Mouse (Mus musculus): ENCODE data around the gene Gm9821. TPM values are rescaled to one million over a fixed set of nuclear protein-coding genes. Genes with fewer than 3 reads are reported as not detected.

Gm9821 gene
- polyA plus RNA-seq, 1 experiment from 2014 or later, result 0.80 TPM

- Histone ChIP-seq H3K27me3 (no peaks in the 10 kb centered on the region), H3K4me2 (0 out of 2 replicates have a peak overlapping the region, but pooled peaks have one; percentile 2), H3K4me3 (replicated peaks) (no peak overlapping the region), H3K4me1 (replicated peaks) (peaks cover 98% of the 10 kb centered on the region), H3K36me3 (no peaks in the 10 kb centered on the region), H3K9me3 (replicated peaks) (no peaks in the 10 kb centered on the region), H3K27ac (peak overlapping the region; percentile 51), H3K9ac (peak overlapping the region; percentile 34; the same call in 1 of the 2 replicates)
- 35% methylated on average over 5 of the region's 5 CpGs for WGBS (ENCODE audit: insufficient replicate concordance)
- no peak for ATAC-seq (ENCODE audit: low read depth)
- no peak for DNase-seq
These were observed 8.3 kb downstream of the Gm9821 start for GRCm38 (mm10) chr2:91953825-91954224.

DNA sequence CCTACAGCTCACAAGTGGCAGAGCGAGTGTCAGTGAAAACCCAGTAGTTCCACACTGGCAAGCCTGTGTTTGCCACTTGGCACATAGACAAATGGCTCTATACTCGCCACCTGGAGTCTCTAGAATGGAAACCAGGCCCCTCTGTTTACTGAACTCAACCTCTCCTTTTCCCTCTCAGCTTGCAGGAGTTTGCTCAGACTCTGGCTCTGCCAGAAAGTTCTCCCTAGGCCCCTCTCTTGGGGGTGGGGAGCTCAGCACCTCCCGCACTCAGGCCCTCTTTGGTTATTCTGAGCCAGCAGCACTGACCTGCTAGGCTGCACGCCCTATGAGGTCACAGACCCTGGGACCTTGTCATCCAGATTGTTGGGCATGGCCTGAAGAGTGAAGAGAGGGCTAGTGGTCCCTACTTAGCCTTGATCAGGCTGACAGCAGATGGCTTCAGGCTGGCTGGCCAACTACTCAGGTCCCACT lies 9.7 kb downstream of the Gm9821 start:
- Histone ChIP-seq H3K27me3 (no peaks in the 10 kb centered on the region), H3K36me3 (peaks cover 6% of the 10 kb centered on the region), H3K27ac (peak overlapping the region; percentile 65), H3K4me3 (replicated peaks) (no peak overlapping the region), H3K9ac (peak overlapping the region; percentile 40; the same call in 1 of the 2 replicates), H3K4me1 (replicated peaks) (peaks cover 98% of the 10 kb centered on the region), H3K4me2 (no peak overlapping the region), H3K9me3 (replicated peaks) (no peaks in the 10 kb centered on the region)
- no peak for ATAC-seq (ENCODE audit: low read depth)
- no peak for DNase-seq
- 79% methylated on average over 4 of the region's 4 CpGs for WGBS (ENCODE audit: insufficient replicate concordance)

DNA sequence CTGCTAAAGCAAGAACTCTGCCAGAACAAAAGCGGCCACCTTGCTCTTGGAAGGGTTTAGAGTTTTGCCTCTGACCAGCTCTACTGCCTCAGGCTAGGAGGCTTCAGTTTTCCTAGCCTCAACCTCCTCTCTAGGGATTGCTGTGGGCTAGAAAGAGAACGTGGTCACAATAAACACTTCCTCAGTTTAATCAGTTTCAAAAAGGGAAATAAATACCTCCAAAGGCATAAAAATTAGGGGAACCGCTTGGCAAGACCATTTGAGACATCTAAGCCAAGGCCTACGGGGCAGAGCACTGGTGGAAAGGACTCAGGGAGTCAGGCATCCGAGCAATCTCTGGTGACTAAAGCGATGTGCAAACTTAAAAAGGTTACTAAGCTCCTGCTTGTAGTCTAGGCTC lies 10.4 kb downstream of the Gm9821 start:
- no peaks in the 10 kb centered on the region for H3K27me3 ChIP-seq
- WGBS (ENCODE audit: insufficient replicate concordance), result 69% methylated on average over 6 of the region's 6 CpGs
- no peak overlapping the region for H3K4me2 ChIP-seq
- peak overlapping the region; percentile 40 for H3K9ac ChIP-seq
- H3K4me3 ChIP-seq (replicated peaks), result no peak overlapping the region
- DNase-seq (no peak), ATAC-seq (ENCODE audit: low read depth) (no peak)
- peaks cover 12% of the 10 kb centered on the region for H3K36me3 ChIP-seq
- no peaks in the 10 kb centered on the region for H3K9me3 ChIP-seq (replicated peaks)
- peaks cover 98% of the 10 kb centered on the region for H3K4me1 ChIP-seq (replicated peaks)
- peak overlapping the region; percentile 65 for H3K27ac ChIP-seq

DNA sequence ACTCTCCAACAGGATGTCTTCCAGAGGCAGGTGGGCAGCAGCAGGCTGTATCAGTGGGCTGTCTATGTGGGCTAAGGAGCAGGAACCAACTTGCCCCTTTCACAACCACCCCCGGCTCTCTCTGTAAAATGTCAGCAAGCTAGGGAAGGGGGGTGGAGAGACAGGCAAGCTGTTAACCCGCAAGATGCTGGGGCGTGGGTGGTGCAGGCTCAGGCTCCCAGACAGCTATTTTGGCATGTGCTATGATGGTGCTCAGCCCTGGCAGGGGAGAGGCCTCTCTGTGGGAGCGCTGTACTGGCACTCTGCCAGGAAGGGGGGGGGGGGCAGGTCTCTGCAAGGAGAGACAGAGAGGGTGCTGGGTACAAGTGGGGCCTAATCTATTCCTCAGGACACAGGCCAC lies 11.6 kb downstream of the Gm9821 start:
- no peak overlapping the region for H3K4me3 ChIP-seq (replicated peaks)
- ATAC-seq (ENCODE audit: low read depth) (peak; percentile 62), DNase-seq (no peak)
- H3K27ac ChIP-seq, result peak overlapping the region; percentile 72
- H3K27me3 ChIP-seq, result no peaks in the 10 kb centered on the region
- H3K9ac ChIP-seq, result peak overlapping the region; percentile 55
- no peaks in the 10 kb centered on the region for H3K9me3 ChIP-seq (replicated peaks)
- peaks cover 16% of the 10 kb centered on the region for H3K36me3 ChIP-seq
- peaks cover 99% of the 10 kb centered on the region for H3K4me1 ChIP-seq (replicated peaks)
- peak overlapping the region; percentile 45 for H3K4me2 ChIP-seq
- WGBS (ENCODE audit: insufficient replicate concordance), result 7% methylated on average over 4 of the region's 4 CpGs

- peaks cover 16% of the 10 kb centered on the region for H3K36me3 ChIP-seq
- peaks cover 100% of the 10 kb centered on the region for H3K4me1 ChIP-seq (replicated peaks)
- peak overlapping the region; percentile 55; the same call in 1 of the 2 replicates for H3K9ac ChIP-seq
- no peaks in the 10 kb centered on the region for H3K9me3 ChIP-seq (replicated peaks)
- no peak for DNase-seq
- 82% methylated on average over 8 of the region's 8 CpGs for WGBS (ENCODE audit: insufficient replicate concordance)
- no peak for ATAC-seq (ENCODE audit: low read depth)
- H3K27me3 ChIP-seq, result no peaks in the 10 kb centered on the region
- H3K4me3 ChIP-seq (replicated peaks), result no peak overlapping the region
- peak overlapping the region; percentile 72; the same call in 1 of the 2 replicates for H3K27ac ChIP-seq
- peak overlapping the region; percentile 45 for H3K4me2 ChIP-seq
These were observed 12.5 kb downstream of the Gm9821 start for GRCm38 (mm10) chr2:91958049-91958448.

DNA sequence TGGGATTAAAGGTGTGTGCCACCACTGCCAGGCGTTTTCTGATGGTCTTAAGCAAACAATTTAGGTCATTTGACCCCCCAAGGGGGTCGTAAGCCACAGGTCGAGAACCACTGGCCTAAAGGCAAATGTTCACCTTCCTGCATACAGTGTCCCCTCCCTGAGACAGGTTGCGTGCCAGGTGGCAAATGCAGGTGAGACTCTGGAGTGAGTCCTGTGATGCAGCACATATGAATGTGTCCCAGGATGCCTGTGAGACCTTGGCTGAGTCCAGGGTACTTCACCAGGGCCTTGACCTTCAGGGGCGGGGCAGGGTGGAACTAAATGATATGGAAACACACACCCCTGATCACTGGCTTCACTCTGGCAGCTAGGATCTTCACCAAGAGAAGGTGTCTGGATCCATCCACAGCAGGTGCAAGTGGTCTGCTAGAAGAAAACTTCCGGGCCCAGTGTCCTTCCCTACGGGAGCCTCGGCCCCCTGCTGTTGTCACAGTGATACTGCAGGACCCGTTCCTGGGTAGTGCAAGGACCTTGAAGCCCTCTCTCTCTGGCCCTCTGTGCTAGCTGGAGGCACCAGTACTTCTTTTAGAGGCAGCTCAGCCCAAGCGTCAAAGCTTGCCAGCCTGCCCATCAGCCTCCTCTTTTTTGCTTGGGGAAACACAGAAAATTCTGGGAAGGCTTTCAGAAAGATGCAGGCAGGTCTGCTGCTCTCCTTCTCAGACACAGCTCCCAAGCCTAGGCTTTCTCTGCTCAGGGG lies 13.4 kb downstream of the Gm9821 start:
- H3K4me2 ChIP-seq, result peak overlapping the region; percentile 17; the same call in 1 of the 2 replicates
- H3K36me3 ChIP-seq, result peaks cover 16% of the 10 kb centered on the region
- peak overlapping the region; percentile 59 for H3K9ac ChIP-seq
- H3K27ac ChIP-seq, result no peak overlapping the region; the same call in 1 of the 2 replicates
- H3K27me3 ChIP-seq, result 0 out of 2 replicates have a peak, but pooled peaks cover under 1% of the 10 kb centered on the region
- no peak for ATAC-seq (ENCODE audit: low read depth)
- H3K4me3 ChIP-seq (replicated peaks), result no peak overlapping the region
- peaks cover 96% of the 10 kb centered on the region for H3K4me1 ChIP-seq (replicated peaks)
- H3K9me3 ChIP-seq (replicated peaks), result no peaks in the 10 kb centered on the region
- WGBS (ENCODE audit: insufficient replicate concordance), result 40% methylated on average over 10 of the region's 10 CpGs
- peak; percentile 57 for DNase-seq

DNA sequence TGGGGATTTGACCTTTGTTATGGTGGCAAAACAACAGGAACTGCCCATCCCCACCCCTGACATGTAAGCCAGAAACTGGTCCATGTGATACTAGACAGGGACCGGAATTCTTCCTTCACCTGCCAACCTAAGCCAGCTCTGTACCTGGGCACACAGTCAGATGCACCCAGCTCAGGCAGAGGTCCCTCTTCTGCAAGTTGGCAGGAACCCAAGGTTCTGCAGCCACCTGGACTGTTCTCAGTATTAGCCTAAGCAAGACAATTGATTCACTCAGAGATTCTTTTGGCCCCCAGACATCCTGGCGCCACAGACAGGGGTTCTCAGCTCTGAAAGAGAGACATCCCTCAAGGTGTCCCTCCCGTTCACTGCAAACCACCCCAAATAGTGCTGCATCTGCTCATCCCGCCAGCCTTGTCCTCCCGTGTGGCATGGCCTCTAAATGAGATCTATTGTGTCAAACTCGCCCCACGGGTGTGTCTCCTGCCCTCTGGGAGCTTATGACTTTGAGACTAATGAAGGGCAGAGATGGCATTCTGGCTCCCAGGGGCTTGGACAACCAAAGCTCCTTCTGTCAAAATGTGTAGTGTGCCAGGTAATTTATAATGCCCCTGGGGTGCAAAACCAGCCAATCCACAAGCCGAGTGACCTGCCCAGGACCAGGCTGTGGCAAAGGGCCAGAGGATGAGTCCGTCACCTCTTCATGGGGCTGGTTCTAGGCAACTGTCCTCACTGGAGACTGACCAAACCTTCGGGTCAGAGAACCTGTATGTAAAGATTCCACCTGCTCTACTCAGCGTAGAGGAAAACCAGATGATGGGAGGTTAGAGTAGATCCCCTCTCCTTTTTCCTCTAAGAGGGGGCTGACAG lies 14.3 kb downstream of the Gm9821 start:
- DNase-seq, result no peak
- Histone ChIP-seq H3K4me1 (replicated peaks) (peaks cover 94% of the 10 kb centered on the region), H3K4me3 (replicated peaks) (no peak overlapping the region), H3K27me3 (peaks cover 10% of the 10 kb centered on the region), H3K4me2 (peak overlapping the region; percentile 17; the same call in 1 of the 2 replicates), H3K9me3 (replicated peaks) (no peaks in the 10 kb centered on the region), H3K36me3 (peaks cover 16% of the 10 kb centered on the region), H3K9ac (peak overlapping the region; percentile 59), H3K27ac (no peak overlapping the region)
- 72% methylated on average over 11 of the region's 11 CpGs for WGBS (ENCODE audit: insufficient replicate concordance)
- ATAC-seq (ENCODE audit: low read depth), result no peak

DNA sequence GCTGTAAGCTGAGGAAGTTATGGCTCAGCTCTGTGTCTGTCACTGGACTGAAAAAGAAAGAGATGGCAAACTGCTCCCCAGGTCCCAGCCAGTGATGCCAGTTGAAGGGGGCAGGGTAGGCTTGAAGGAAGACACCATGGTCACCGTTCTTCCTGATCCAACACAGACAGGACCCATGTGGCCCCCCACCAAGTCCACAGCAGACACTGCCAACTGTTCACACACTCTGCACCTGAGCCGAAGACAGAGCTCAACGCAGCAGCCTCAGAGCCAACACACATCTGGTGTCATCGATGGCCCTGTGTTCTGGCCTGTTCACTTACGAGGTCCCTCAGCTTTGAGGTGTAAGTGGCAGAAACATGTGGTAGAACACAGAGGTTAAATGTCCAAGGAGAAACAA lies 15.0 kb downstream of the Gm9821 start:
- no peak for DNase-seq
- Histone ChIP-seq H3K36me3 (peaks cover 16% of the 10 kb centered on the region), H3K4me3 (replicated peaks) (no peak overlapping the region), H3K9me3 (replicated peaks) (no peaks in the 10 kb centered on the region), H3K4me1 (replicated peaks) (peaks cover 92% of the 10 kb centered on the region), H3K27me3 (peaks cover 16% of the 10 kb centered on the region), H3K27ac (no peak overlapping the region; the same call in 1 of the 2 replicates), H3K4me2 (no peak overlapping the region), H3K9ac (no peak overlapping the region)
- 85% methylated on average over 5 of the region's 5 CpGs for WGBS (ENCODE audit: insufficient replicate concordance)
- no peak for ATAC-seq (ENCODE audit: low read depth)

DNA sequence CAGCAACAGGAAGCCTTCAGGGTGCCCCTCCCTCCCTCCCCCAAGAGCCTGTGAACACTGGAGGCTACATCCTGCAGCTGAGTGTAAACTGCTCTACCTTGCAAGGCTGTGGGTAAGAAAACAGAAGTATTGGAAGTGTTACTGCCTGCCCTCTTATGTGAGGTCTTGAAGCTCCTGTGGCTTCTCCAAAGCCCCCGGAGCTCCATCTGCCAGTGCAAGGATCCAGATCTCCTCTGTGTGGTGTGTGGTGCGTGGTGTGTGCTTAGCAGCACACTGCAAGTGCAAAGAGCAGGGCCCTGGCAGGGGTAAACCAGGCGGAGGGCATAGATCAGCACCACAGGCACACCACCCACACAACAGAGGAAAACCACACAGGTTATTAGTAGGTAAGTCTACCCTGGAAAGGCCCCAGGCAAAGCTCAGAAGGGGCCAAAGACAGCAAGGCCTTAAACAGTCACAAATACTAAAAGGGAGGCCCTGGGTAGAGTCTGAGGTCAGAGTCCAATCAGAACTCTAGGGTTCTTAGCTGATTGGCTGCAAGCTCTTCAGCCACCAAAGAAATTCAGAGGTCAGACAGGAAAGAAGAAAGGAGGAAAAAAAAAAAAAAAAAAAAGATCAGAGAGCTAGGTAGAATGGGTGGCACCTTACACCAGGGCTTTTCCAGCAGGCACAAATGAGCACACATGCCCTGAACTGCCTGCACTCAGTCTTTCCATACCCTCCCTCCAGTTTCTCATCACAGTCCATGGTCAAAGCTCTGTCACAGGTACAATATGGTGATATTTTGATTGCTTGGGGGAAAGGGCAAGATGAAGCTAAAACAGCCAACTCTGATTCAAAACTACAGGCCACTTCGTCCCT lies 16.6 kb downstream of the Gm9821 start:
- DNase-seq (no peak), ATAC-seq (ENCODE audit: low read depth) (no peak)
- WGBS (ENCODE audit: insufficient replicate concordance), result 27% methylated on average over 4 of the region's 4 CpGs
- peaks cover 83% of the 10 kb centered on the region for H3K4me1 ChIP-seq (replicated peaks)
- H3K9me3 ChIP-seq (replicated peaks), result no peaks in the 10 kb centered on the region
- peak overlapping the region; percentile 93 for H3K9ac ChIP-seq
- H3K27ac ChIP-seq, result peak overlapping the region; percentile 84
- H3K36me3 ChIP-seq, result peaks cover 16% of the 10 kb centered on the region
- peak overlapping the region; percentile 99 for H3K4me2 ChIP-seq
- H3K27me3 ChIP-seq, result peaks cover 29% of the 10 kb centered on the region
- peak overlapping the region; percentile 94 for H3K4me3 ChIP-seq (replicated peaks)

DNA sequence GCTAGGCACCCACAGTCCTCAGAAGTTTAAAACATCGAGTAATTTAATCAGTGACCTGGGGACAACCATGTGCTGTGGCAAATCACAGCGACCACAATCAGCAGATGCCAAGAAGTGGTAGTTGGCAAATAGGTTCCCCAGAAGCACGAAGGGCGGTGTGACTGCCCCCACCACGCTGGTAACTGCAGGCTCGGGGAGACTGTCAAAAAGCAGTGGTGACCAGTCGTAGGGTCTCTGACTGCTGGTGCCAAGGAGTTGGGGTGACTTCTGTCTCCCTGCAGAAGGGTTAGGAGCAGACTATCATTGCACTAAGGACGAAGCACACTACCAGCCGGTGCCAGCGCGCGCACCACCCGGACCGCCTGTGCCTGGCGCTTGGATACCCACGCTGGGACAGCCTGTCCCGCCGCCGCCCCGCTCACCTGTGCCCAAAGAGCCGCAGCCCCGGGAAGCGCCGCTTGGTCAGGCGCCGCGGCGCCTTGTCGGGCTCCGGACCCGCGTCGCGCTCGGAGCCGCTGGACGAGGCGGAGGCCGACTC lies 17.4 kb downstream of the Gm9821 start:
- DNase-seq (no peak), ATAC-seq (ENCODE audit: low read depth) (peak; percentile 16)
- Histone ChIP-seq H3K4me2 (peak overlapping the region; percentile 99), H3K27me3 (peaks cover 31% of the 10 kb centered on the region), H3K4me3 (replicated peaks) (peak overlapping the region; percentile 94), H3K4me1 (replicated peaks) (peaks cover 75% of the 10 kb centered on the region), H3K36me3 (peaks cover 16% of the 10 kb centered on the region), H3K27ac (peak overlapping the region; percentile 84), H3K9me3 (replicated peaks) (no peaks in the 10 kb centered on the region), H3K9ac (peak overlapping the region; percentile 93)
- under 1% methylated on average over 39 of the region's 39 CpGs for WGBS (ENCODE audit: insufficient replicate concordance)
